Mouse (Mus musculus): ENCODE measurements at regions not wholly inside any gene's neighbourhood (a gene's known extent, or its start where the extent isn't known, plus 50 kb on each side); places are given as distances from the start of the nearest gene placed in this dataset.

DNA sequence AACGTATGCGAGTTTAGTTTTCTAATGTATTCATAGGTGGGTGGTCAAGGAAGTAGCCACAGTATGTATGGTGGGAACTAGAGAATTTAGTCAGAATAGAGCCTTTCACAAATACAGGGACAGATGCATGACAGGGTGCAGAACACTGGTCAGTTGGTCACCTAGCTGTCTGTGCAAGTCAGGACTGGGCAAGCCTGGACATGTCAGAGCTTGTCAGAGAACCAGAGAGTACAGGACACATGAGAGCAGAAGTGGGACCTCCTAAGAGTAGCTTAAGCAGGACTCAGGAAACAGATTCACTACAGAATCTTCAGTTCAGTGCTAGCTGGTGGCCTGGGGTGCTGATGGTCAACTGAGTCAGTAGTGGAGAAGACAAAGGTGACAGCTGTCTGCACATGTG is 395.7 kb upstream of the Tnp1 start:
- no peak overlapping the region for H3K9ac ChIP-seq
- no peaks in the 10 kb centered on the region for H3K4me1 ChIP-seq (replicated peaks)
- H3K4me2 ChIP-seq: no peak overlapping the region
- H3K9me3 ChIP-seq (replicated peaks): no peaks in the 10 kb centered on the region
- no peaks in the 10 kb centered on the region for H3K36me3 ChIP-seq
- no peak overlapping the region for H3K4me3 ChIP-seq
- H3K27me3 ChIP-seq: no peaks in the 10 kb centered on the region
- no peak overlapping the region for H3K27ac ChIP-seq
- WGBS: 88% methylated on average over 2 of the region's 2 CpGs
- no peak for ATAC-seq (replicated peaks; ENCODE audit: insufficient number of reproducible peaks, insufficient read depth, low FRiP score, low read depth)

GRCm38 (mm10) chr1:73399178-73399577 is 383.5 kb upstream of the Tnp1 start:
- H3K4me3 ChIP-seq: no peak overlapping the region
- 38% methylated on average over 3 of the region's 3 CpGs for WGBS
- H3K4me2 ChIP-seq: no peak overlapping the region
- ATAC-seq (replicated peaks; ENCODE audit: insufficient number of reproducible peaks, insufficient read depth, low FRiP score, low read depth): no peak
- no peaks in the 10 kb centered on the region for H3K27me3 ChIP-seq
- H3K9me3 ChIP-seq (replicated peaks): no peaks in the 10 kb centered on the region
- no peak overlapping the region for H3K9ac ChIP-seq
- H3K4me1 ChIP-seq (replicated peaks): no peaks in the 10 kb centered on the region
- H3K27ac ChIP-seq: no peak overlapping the region
- H3K36me3 ChIP-seq: no peaks in the 10 kb centered on the region

- WGBS: 51% methylated on average over 1 of the region's 1 CpGs
- no peaks in the 10 kb centered on the region for H3K9me3 ChIP-seq (replicated peaks)
- no peak overlapping the region for H3K27ac ChIP-seq
- H3K4me3 ChIP-seq: no peak overlapping the region
- H3K4me2 ChIP-seq: no peak overlapping the region
- no peak overlapping the region for H3K9ac ChIP-seq
- no peak for ATAC-seq (replicated peaks; ENCODE audit: insufficient number of reproducible peaks, insufficient read depth, low FRiP score, low read depth)
- no peaks in the 10 kb centered on the region for H3K36me3 ChIP-seq
- no peaks in the 10 kb centered on the region for H3K4me1 ChIP-seq (replicated peaks)
- H3K27me3 ChIP-seq: no peaks in the 10 kb centered on the region
Observed at GRCm38 (mm10) chr1:73395034-73395433, 379.3 kb upstream of the Tnp1 start.

- Histone ChIP-seq H3K27ac (no peak overlapping the region), H3K4me2 (no peak overlapping the region), H3K4me1 (replicated peaks) (no peaks in the 10 kb centered on the region), H3K4me3 (no peak overlapping the region), H3K36me3 (no peaks in the 10 kb centered on the region), H3K9me3 (replicated peaks) (no peaks in the 10 kb centered on the region), H3K27me3 (no peaks in the 10 kb centered on the region), H3K9ac (no peak overlapping the region)
- ATAC-seq (replicated peaks; ENCODE audit: insufficient number of reproducible peaks, insufficient read depth, low FRiP score, low read depth): no peak
- 46% methylated on average over 1 of the region's 1 CpGs for WGBS
Observed at GRCm38 (mm10) chr1:73394466-73394865, 378.8 kb upstream of the Tnp1 start.

GRCm38 (mm10) chr1:73392077-73392476 is 376.4 kb upstream of the Tnp1 start:
- Histone ChIP-seq H3K36me3 (no peaks in the 10 kb centered on the region), H3K4me2 (no peak overlapping the region), H3K27me3 (no peaks in the 10 kb centered on the region), H3K27ac (no peak overlapping the region), H3K4me1 (replicated peaks) (no peaks in the 10 kb centered on the region), H3K4me3 (no peak overlapping the region), H3K9ac (no peak overlapping the region), H3K9me3 (replicated peaks) (no peaks in the 10 kb centered on the region)
- ATAC-seq (replicated peaks; ENCODE audit: insufficient number of reproducible peaks, insufficient read depth, low FRiP score, low read depth): no peak
- WGBS: 72% methylated on average over 10 of the region's 10 CpGs

DNA sequence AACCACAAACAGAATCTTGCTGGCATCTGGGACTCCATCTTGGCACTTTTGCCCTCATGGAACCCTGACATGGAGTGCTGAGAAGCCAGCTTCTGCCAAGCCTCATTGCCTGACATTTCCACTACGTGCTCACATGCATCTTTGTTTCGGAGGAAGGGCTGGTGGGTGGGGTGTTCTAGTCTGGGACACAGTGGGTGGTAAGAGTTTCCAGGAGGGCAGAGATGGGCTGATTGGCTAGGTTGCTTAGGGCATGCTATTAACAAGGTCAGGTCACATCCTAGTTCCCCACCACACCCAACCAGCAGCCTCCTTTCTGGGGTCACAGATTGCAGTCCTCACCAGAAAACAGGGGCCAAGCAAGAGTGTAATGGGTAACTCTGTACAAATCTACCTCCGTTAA is 374.3 kb upstream of the Tnp1 start:
- H3K27me3 ChIP-seq: no peaks in the 10 kb centered on the region
- ATAC-seq (replicated peaks; ENCODE audit: insufficient number of reproducible peaks, insufficient read depth, low FRiP score, low read depth): no peak
- H3K9me3 ChIP-seq (replicated peaks): no peaks in the 10 kb centered on the region
- H3K36me3 ChIP-seq: no peaks in the 10 kb centered on the region
- H3K27ac ChIP-seq: no peak overlapping the region
- WGBS: 73% methylated on average over 3 of the region's 3 CpGs
- H3K4me1 ChIP-seq (replicated peaks): no peaks in the 10 kb centered on the region
- H3K4me3 ChIP-seq: no peak overlapping the region
- no peak overlapping the region for H3K9ac ChIP-seq
- H3K4me2 ChIP-seq: no peak overlapping the region

DNA sequence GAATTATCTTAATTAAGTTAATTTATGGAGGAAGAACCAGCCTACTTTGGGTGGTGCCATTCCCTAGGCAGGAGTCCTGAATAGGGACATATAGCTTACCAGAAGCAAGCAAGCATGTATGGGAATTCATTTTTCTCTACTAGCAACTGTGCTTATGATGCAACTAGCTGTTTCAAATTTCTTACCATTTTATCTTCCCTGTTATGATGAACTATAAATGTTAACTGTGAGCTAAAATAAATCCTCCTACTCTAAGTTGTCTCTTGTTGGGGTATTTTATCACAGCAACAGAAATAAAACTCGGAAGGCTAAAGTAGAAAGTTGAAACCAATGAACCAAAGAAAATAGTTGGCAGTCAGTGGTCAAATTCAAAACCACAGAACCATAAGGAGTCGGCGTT is 373.5 kb upstream of the Tnp1 start:
- Histone ChIP-seq H3K36me3 (no peaks in the 10 kb centered on the region), H3K27me3 (no peaks in the 10 kb centered on the region), H3K4me1 (replicated peaks) (no peaks in the 10 kb centered on the region), H3K9ac (no peak overlapping the region), H3K4me3 (no peak overlapping the region), H3K4me2 (no peak overlapping the region), H3K27ac (no peak overlapping the region), H3K9me3 (replicated peaks) (no peaks in the 10 kb centered on the region)
- no peak for ATAC-seq (replicated peaks; ENCODE audit: insufficient number of reproducible peaks, insufficient read depth, low FRiP score, low read depth)
- WGBS: 80% methylated on average over 3 of the region's 3 CpGs

DNA sequence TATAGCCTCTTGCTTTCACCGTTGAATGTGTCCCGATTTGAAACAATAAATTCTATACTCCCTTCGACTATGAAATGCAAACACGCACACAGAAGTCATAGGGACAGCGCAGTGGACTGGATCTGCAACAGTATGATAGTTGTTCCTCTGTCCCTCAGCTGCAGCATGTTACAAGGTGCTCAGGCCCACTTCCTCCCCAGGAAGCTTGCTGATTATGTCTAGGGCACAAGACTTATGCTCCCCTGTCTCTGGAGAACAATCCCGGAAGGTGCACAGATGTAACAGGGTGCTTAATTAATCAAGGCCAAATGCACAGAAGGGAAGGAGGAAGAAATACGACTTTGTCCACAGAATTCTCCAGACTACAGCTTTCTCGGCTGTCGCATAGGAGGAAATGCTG is 365.9 kb upstream of the Tnp1 start:
- Histone ChIP-seq H3K9me3 (replicated peaks) (no peaks in the 10 kb centered on the region), H3K36me3 (no peaks in the 10 kb centered on the region), H3K9ac (no peak overlapping the region), H3K27ac (no peak overlapping the region), H3K4me2 (no peak overlapping the region), H3K4me1 (replicated peaks) (no peaks in the 10 kb centered on the region), H3K27me3 (no peaks in the 10 kb centered on the region), H3K4me3 (no peak overlapping the region)
- WGBS: 70% methylated on average over 9 of the region's 9 CpGs
- no peak for ATAC-seq (replicated peaks; ENCODE audit: insufficient number of reproducible peaks, insufficient read depth, low FRiP score, low read depth)

DNA sequence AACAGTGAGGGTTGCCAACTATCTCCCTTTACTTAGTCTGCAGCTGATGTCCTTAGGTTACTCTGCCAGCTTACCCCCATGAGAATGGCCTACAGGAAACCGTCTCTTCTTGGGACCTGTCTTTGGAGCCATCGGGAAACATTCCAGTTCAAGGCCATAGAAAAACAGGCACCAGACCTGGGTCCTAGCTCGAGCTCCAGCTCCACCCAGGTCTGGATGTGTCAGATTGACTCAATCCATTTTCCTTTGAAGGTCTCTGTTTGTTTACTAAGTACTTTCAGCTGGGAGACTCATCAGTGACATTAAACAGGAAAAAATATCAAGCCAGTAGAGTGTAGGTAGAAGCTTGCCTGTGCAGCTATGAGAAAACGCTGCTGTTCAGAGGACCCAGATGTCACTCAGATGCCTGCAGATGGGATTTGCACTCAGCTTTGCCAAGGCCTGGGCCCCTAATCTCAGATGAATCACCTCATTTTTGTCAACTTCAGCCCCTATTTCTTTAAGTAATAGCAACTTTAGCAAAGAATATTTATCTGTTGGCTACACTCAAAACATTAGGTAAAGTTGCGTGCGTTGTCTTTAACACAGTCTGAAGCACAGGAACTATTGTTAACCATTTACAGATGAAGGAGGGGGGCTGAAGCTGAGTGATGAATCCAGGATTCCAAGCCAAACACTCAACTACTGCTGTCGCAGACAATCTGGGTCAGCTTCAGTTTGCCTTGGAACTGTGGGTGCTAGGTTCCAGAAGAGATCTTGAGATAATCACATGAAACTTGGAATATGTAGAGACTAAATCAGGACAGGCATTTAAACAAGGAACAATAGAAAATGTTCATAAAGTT is 359.0 kb upstream of the Tnp1 start:
- H3K4me2 ChIP-seq: no peak overlapping the region
- H3K27ac ChIP-seq: no peak overlapping the region
- H3K27me3 ChIP-seq: no peaks in the 10 kb centered on the region
- WGBS: 77% methylated on average over 7 of the region's 7 CpGs
- peaks cover 5% of the 10 kb centered on the region for H3K4me1 ChIP-seq (replicated peaks)
- no peaks in the 10 kb centered on the region for H3K9me3 ChIP-seq (replicated peaks)
- H3K4me3 ChIP-seq: no peak overlapping the region
- ATAC-seq (replicated peaks; ENCODE audit: insufficient number of reproducible peaks, insufficient read depth, low FRiP score, low read depth): no peak
- no peaks in the 10 kb centered on the region for H3K36me3 ChIP-seq
- H3K9ac ChIP-seq: no peak overlapping the region

DNA sequence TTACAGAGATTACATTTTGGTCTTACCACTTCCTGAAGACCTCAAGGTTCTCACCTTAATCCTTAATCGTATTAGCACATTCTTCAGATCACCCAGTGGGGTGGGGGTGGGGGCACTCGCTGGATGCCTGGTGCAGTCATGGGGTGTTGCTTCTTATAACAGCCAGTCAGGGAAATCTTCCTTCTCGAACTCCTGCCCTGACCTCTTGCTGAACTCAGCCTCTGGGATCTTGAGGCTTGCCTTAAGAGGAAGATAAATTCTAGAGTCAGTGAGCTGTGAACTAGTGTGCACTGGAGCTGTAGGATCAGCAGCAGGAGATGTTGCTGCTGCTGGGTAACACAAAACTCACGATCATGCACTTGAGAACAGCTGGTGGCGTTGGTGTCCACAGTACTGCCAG is 352.5 kb upstream of the Tnp1 start:
- WGBS: 50% methylated on average over 5 of the region's 5 CpGs

GRCm38 (mm10) chr1:73365842-73366241 is 350.1 kb upstream of the Tnp1 start:
- Histone ChIP-seq H3K4me3 (no peak overlapping the region), H3K4me1 (replicated peaks) (peaks cover 75% of the 10 kb centered on the region), H3K4me2 (no peak overlapping the region), H3K36me3 (no peaks in the 10 kb centered on the region), H3K9me3 (replicated peaks) (no peaks in the 10 kb centered on the region), H3K27ac (peak overlapping the region; percentile 71), H3K27me3 (no peaks in the 10 kb centered on the region), H3K9ac (0 out of 2 replicates have a peak overlapping the region, but pooled peaks have one; percentile 13)
- no peak for ATAC-seq (replicated peaks; ENCODE audit: insufficient number of reproducible peaks, insufficient read depth, low FRiP score, low read depth)
- WGBS: 26% methylated on average over 4 of the region's 4 CpGs

More for the DNA sequence above, 352.5 kb upstream of the Tnp1 start:
- Histone ChIP-seq H3K4me3 (no peak overlapping the region), H3K36me3 (no peaks in the 10 kb centered on the region), H3K27me3 (no peaks in the 10 kb centered on the region), H3K27ac (no peak overlapping the region), H3K9me3 (replicated peaks) (no peaks in the 10 kb centered on the region), H3K4me1 (replicated peaks) (peaks cover 55% of the 10 kb centered on the region), H3K4me2 (no peak overlapping the region), H3K9ac (no peak overlapping the region)
- no peak for ATAC-seq (replicated peaks; ENCODE audit: insufficient number of reproducible peaks, insufficient read depth, low FRiP score, low read depth)

DNA sequence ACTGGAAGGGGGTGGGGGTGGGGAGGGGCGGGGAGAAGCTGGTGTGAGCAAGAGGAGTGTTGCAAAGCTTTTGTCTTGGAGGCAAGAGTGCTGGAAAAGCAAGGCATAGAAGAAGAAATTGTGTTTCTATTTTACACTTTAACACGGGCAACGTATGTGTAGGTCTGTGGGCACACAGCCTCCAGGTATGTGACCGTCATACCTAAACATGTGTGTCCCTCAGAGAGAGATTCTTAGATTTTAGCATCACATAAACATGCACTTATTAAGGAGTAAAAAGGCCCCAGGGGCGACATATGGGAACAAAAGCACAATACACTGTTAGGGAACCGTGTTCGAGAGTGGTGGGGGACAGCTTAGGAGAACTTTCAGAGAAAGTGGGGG is 348.6 kb upstream of the Tnp1 start:
- Histone ChIP-seq H3K4me2 (peak overlapping the region; percentile 47; the same call in 1 of the 2 replicates), H3K4me3 (no peak overlapping the region), H3K4me1 (replicated peaks) (peaks cover 72% of the 10 kb centered on the region), H3K27me3 (no peaks in the 10 kb centered on the region), H3K9me3 (replicated peaks) (no peaks in the 10 kb centered on the region), H3K36me3 (no peaks in the 10 kb centered on the region), H3K27ac (peak overlapping the region; percentile 94), H3K9ac (0 out of 2 replicates have a peak overlapping the region, but pooled peaks have one; percentile 3)
- no peak for ATAC-seq (replicated peaks; ENCODE audit: insufficient number of reproducible peaks, insufficient read depth, low FRiP score, low read depth)
- WGBS: 66% methylated on average over 7 of the region's 7 CpGs

Data from heart, embryonic 15.5 days (tissue).